Mouse (Mus musculus) heart, adult 2 months (tissue): ENCODE results near the gene Tmc4. TPM values are rescaled to one million over a fixed set of nuclear protein-coding genes. Genes with fewer than 3 reads are reported as not detected.
"Not testable (repeated sequence)": the region's sequence is repeated elsewhere in the genome, so short reads cannot be mapped to it uniquely, and the experiment has no call there.

ENCODE experiments used
- DNase-seq, 2 experiments: peaks; one replicate each; pipeline ENCODE4 v3.0.0; 2021
- H3K27ac ChIP-seq: fragments of 200-600 bp; 2 replicates; pipeline ENCODE4 v1.8.1; 2022
- H3K27me3 ChIP-seq: fragments of 200-500 bp; 2 replicates; pipeline ENCODE4 v1.6.1; 2012; ENCODE audit warnings: mild to moderate bottlenecking, low read length, inconsistent platforms, mixed read lengths; ENCODE audit not compliant: control insufficient read depth, insufficient read depth
- H3K36me3 ChIP-seq: fragments of 200-500 bp; 2 replicates; pipeline ENCODE4 v1.6.1; 2012; ENCODE audit warnings: low read length, inconsistent platforms; ENCODE audit not compliant: control insufficient read depth, insufficient read depth
- H3K4me1 ChIP-seq: fragments of 200-500 bp; 2 replicates; pipeline ENCODE4 v1.6.1; 2011; ENCODE audit warnings: low read length; ENCODE audit not compliant: control insufficient read depth, insufficient read depth
- H3K4me3 ChIP-seq: fragments of 200-600 bp; 2 replicates; pipeline ENCODE4 v1.8.1; 2022
- H3K79me2 ChIP-seq: fragments of 200-500 bp; replicated peaks from 2 replicates; pipeline ENCODE4 v1.6.1; 2012; ENCODE audit warnings: mild to moderate bottlenecking, inconsistent platforms, low read length, moderate library complexity, mixed read lengths; ENCODE audit not compliant: control insufficient read depth, insufficient read depth
- H3K9ac ChIP-seq: fragments of 200-500 bp; 2 replicates; pipeline ENCODE4 v1.6.1; 2012; ENCODE audit warnings: low read depth, mild to moderate bottlenecking, control low read depth, inconsistent platforms, low read length, mixed read lengths
- CTCF ChIP-seq: fragments of 200-600 bp; IDR thresholded peaks from 2 replicates; pipeline ENCODE4 v1.8.1; 2022; ENCODE audit warnings: antibody characterized with exemption, mild to moderate bottlenecking, moderate library complexity
- EP300 ChIP-seq: fragments of 200-500 bp; IDR thresholded peaks from 2 replicates; pipeline ENCODE4 v1.6.1; 2011; ENCODE audit warnings: low read depth, low read length, control low read depth; ENCODE audit not compliant: insufficient read depth
- POLR2A ChIP-seq: fragments of 200-500 bp; IDR thresholded peaks from 2 replicates; pipeline ENCODE4 v1.6.1; 2011; ENCODE audit warnings: mild to moderate bottlenecking, low read depth, low read length, control low read depth; ENCODE audit not compliant: insufficient read depth
- WGBS: fragments of 180-500 bp; shearing (Covaris S2); methylation state at CpG from one replicate; pipeline ENCODE4 v1.1.7; 2018; 5-methylcytosine and 5-hydroxymethylcytosine counted together
- intact Hi-C: fragments of 180-260 bp; cut with DNase I; formaldehyde crosslinking; loops from one replicate; pipeline ENCODE4 v1.15.1; 2025
- long read RNA-seq: library from polyadenylated mRNA; stranded (forward); transcript quantifications from one replicate; pipeline ENCODE4 v2.0.0, GENCODE M21; 2021
- polyA plus RNA-seq: library from polyadenylated mRNA; depleted of rRNA; stranded (reverse); fragments of >200 nt; gene quantifications from 2 replicates; pipeline ENCODE4 v1.2.3, GENCODE M21; 2012; rRNA removed
- total RNA-seq, 2 experiments: library from RNA; stranded (reverse); gene quantifications; 2 replicates each; pipeline ENCODE4 v1.2.3; 2021

The Tmc4 gene
- total RNA-seq (1 to 10 TPM; 1.4 to 2.1 TPM), polyA plus RNA-seq (3.3 and 4.9 TPM in 2 replicates)
- long read RNA-seq, partial matches to known transcripts, result 0 of 1 reads
- long read RNA-seq, other reads (novel, unspliced or antisense), result 1 of 1 reads

DNA sequence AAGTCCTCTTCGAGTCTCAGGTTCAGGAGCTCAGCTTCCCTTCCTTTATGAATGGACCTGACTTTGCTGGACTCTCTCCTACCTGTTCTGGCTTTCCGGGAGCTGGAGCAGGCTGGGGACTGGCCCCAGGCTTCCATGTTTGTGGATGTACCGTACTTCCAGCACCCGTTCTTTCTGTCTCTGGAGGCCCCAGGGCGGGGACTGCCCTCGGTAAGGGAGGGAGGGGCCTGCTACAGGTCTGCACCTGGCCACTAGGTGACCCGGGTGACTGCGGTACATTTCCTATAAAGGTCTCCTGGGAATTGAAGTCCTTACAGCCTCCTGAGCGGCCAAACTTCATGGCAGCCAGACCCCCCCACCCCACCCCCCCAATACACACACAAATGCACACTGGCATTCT is at the start of gene Tmc4:
Gene Tmc4 (minus strand): TSS at position 212 of the 400 bp plus-strand sequence.
- Histone ChIP-seq H3K36me3 (no peaks in the 10 kb centered on the region), H3K27ac (no peak within 1 kb of the TSS), H3K4me3 (no peak within 1 kb of the TSS), H3K79me2 (no peaks in the 10 kb centered on the region), H3K27me3 (no peaks in the 10 kb centered on the region), H3K4me1 (no peaks in the 10 kb centered on the region), H3K9ac (no peak within 1 kb of the TSS)
- TF ChIP-seq EP300 (no peak), POLR2A (no peak), CTCF (no peak)
- DNase-seq, result no peak
- intact Hi-C loops, result loop anchor here (5.0 kb wide), 1 partner anchor 70 kb away; no protein-coding TSS in a partner anchor
- 60% methylated on average over 9 of the region's 9 CpGs for WGBS

DNA sequence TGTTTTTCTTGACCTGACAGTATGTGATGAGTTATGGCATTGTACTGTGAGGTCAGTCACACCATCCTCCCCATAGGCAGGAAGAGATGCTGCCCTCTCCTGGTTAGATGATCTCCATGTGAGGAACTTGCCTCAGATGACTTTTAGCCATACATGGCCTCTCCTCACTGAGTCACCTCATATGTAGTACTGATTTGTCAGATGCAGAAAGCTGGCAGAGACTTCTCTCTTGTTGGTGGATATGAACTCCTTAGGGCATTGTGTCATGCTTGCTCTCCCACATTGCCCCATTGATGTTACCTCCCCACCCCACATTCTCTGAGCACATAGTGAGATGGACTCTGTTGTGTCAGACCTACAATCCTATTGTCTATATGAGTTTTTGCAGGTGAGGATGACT is 48.1 kb upstream of the Tmc4 start:
- H3K4me1 ChIP-seq, DNase-seq: not testable (repeated sequence)

DNA sequence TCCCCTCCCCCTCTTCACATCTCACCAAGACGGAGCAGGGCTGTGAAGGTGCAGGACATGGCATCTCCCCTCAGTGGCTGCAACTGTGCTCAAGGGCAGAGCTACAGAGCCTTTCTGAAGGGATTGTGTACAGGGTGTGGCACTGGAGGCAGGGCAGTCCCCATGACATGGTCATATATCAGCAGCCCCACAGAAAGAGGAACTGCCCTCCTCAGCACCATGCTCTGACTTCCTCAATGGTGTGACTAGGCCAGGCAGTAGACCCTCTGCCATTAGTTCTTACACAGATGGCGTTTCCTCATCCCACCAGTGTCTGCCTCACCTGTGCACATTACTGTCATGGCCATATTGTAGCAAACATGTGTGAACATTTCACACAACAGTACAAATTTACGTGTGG is 42.9 kb upstream of the Tmc4 start, which contains the start of gene Pirb:
Gene Pirb (minus strand): TSS at position 124 of the 400 bp plus-strand sequence.
- H3K79me2 ChIP-seq, H3K27me3 ChIP-seq, H3K36me3 ChIP-seq, intact Hi-C loops, H3K4me1 ChIP-seq, H3K4me3 ChIP-seq, H3K9ac ChIP-seq, H3K27ac ChIP-seq: not testable (repeated sequence)
- DNase-seq, result peak in 1 of 2 experiments; percentile 13
- WGBS, result 45% methylated on average over 1 of the region's 3 CpGs

More for the DNA sequence above, 48.1 kb upstream of the Tmc4 start:
- intact Hi-C loops, H3K36me3 ChIP-seq, H3K27me3 ChIP-seq, H3K79me2 ChIP-seq, H3K9ac ChIP-seq, H3K27ac ChIP-seq, H3K4me3 ChIP-seq: not testable (repeated sequence)

DNA sequence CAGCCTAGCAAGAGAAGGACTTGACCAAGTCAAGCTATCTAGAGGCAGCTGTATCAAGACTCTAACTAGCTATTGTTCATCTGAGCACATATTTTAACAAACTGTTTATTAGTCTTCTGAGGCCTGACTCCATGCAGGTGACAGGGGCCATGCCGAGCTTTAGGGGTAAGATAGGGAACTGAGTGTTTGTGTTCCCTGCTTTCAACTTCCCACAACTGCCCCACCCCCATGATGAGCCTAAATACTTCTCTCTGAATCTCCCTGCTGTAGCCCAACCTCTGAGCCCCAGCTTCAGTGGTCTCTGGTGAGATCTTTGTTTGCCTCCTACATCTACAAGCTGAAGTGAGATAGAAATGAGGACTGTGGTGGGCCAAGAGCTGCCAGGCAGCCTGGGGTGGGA is 37.9 kb upstream of the Tmc4 start:
- 39% methylated on average over 1 of the region's 1 CpGs for WGBS
- TF ChIP-seq EP300 (no peak), CTCF (no peak), POLR2A (no peak)
- Histone ChIP-seq H3K79me2 (no peaks in the 10 kb centered on the region), H3K4me1 (no peaks in the 10 kb centered on the region), H3K27me3 (no peaks in the 10 kb centered on the region), H3K9ac (no peak overlapping the region), H3K4me3 (no peak overlapping the region), H3K27ac (no peak overlapping the region), H3K36me3 (no peaks in the 10 kb centered on the region)
- no peak for DNase-seq
- intact Hi-C loops, result no loop called here

DNA sequence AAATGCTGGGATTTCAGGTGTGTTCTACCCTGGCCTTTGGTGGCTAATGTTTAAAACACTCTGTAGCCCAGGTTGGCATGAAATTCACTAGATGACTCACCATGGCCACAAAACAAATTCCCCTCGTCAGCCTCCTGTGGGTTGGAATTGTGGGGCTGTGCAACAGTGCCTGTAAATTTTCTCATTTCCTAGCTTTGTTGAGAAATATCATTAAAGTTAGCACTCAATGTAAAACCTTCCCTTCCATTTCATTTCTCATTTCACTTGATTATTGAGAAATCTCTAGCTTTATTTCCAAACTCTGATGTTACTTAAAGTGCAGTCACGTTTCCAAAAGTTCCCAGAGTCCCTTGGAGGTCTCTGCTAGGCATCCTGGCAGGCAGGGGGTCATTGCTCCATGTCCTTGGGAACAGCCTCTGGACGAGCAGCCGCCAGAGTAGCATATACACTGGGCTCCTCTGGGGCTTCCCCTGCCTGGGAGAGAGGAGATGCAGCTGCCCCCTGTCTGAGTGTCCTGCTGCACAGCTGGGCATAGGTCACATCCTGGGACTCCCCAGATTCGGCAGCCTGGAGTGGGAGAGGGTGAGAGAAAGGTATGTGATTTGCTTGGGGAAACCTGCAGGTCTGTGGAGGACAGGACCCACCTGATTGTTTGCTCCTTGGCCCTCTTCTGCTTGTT is 35.0 kb upstream of the Tmc4 start:
- TF ChIP-seq CTCF (no peak), POLR2A (no peak), EP300 (no peak)
- no peaks in the 10 kb centered on the region for H3K4me1 ChIP-seq
- peaks cover 2% of the 10 kb centered on the region; the same call in 1 of the 2 replicates for H3K36me3 ChIP-seq
- DNase-seq, result no peak
- no peak overlapping the region for H3K9ac ChIP-seq
- H3K27ac ChIP-seq, result no peak overlapping the region
- no peak overlapping the region for H3K4me3 ChIP-seq
- H3K79me2 ChIP-seq, result no peaks in the 10 kb centered on the region
- WGBS, result 38% methylated on average over 5 of the region's 5 CpGs
- intact Hi-C loops, result no loop called here
- H3K27me3 ChIP-seq, result no peaks in the 10 kb centered on the region

DNA sequence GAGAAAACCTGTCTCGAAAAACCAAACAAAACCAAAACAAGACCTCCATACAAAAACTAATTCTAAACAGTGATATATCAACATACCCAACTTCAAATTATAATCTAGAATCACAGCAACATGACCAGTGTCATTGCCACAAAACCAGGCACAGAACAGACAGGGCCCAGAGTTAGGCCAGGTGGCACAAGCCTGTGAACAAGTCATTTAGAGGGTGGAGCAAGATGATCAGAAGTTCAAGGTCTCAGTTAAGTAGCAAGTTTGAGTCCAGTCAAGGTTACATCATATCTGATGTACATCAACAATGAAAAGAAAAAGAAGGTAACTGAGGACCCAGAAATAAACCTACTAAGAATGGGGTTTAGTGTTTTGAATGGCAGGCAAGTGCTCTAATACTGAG is 31.6 kb upstream of the Tmc4 start:
- no peak for DNase-seq
- Histone ChIP-seq H3K4me1 (peaks cover 4% of the 10 kb centered on the region), H3K9ac (no peak overlapping the region), H3K27me3 (no peaks in the 10 kb centered on the region), H3K36me3 (peaks cover 19% of the 10 kb centered on the region), H3K79me2 (no peaks in the 10 kb centered on the region), H3K27ac (no peak overlapping the region), H3K4me3 (no peak overlapping the region)
- TF ChIP-seq POLR2A (no peak), CTCF (no peak), EP300 (no peak)
- 75% methylated on average over 1 of the region's 1 CpGs for WGBS
- intact Hi-C loops, result loop anchor here (10.0 kb wide), 2 partner anchors 414 to 736 kb away; partner anchors contain the start of gene Rdh13

DNA sequence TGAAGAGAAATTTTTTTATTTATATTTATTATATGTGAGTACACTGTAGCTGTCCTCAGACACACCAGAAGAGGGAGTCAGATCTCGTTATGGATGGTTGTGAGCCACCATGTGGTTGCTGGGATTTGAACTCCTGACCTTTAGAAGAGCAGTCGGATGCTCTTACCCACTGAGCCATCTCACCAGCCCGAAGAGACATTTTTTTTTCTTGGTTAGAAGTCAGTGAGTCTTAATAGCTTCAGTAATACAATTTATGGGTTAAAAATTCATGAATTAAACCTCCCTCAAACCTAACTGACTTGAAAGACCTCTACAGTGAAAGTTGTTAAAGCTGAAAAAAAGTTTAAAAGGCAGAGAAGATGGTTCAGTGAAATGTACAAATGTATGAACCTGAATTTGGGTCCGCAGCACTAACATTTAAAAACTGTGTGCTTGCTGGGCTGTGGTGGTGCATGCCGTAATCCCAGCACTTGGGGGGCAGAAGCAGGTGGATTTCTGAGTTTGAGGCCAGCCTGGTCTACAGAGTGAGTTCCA is 31.2 kb upstream of the Tmc4 start:
- not testable (repeated sequence) for H3K27me3 ChIP-seq, DNase-seq, H3K9ac ChIP-seq, H3K27ac ChIP-seq, H3K79me2 ChIP-seq, H3K4me1 ChIP-seq, H3K4me3 ChIP-seq
- WGBS, result 55% methylated on average over 5 of the region's 5 CpGs
- peaks cover 19% of the 10 kb centered on the region for H3K36me3 ChIP-seq
- intact Hi-C loops, result loop anchor here (10.0 kb wide), 2 partner anchors 414 to 736 kb away; partner anchors contain the start of gene Rdh13
